Mouse (Mus musculus) natural killer cell, adult 2 months (primary cell): ENCODE measurements around the gene Cacnb2.

Source experiments
- DNase-seq, 2 experiments: peaks; one replicate each; pipeline ENCODE4 v3.0.0; 2022; ENCODE audit warnings: low spot score in 2 of 2

Gene Cacnb2

DNA sequence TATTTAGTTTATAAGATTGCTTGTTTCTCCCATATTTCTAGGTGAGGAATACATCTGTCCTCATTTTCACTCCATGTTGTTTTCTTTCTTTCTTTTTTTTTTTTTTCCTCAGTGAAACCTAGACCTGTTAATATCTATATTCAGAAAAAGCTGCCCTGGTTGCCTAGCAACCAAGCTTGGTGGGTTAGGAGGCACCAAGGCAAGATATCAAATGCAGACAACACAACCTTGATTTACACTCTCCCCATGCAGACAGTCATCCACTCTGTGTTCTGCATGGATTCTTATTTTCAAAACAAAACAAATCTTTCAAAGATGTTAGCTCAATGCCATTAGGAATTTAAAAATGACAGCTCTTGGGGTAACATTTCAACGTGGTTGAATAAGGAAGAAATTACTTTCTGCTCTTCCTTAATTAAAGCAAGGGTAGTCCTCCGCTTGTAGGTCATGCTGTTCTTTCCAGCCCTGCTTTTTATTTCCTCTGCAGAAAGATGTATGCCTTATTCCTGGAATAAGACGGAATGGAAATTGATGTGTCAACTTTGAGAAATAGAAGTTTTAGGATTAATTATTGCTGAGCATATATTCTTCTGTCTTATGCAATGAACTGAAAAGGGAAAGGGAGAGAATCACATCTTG lies 172.1 kb downstream of the Cacnb2 start:
- no peak for DNase-seq

- no peak for DNase-seq
These were observed 185.1 kb downstream of the Cacnb2 start for GRCm38 (mm10) chr2:14787983-14788382.

DNA sequence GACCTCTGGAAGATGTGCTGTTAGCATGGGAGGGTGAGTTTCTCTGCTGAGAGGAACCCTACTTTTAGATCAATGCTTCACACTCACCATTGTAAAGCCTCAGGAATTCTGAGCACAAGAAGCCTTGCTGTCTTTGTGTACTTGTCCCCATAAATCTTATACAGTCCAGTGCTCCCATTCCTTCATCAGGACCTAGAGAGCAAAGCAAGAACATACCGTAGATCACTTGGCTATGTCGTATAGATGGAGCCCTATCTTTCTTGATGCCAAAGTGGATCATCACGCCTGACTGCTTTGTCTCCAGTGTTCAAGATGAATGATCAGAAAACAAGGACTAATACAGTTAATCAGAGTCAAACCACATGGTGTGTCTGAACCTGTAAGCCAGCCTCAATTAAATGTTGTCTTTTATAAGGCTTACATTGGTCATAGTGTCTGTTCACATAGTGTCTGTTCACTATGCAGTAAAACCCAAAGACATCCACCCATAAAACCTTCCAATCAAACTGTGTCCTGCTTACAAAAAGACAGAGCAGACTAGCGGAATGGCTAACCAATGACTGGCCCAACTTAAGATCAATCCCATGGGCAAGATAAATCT lies 198.7 kb downstream of the Cacnb2 start:
- no peak for DNase-seq

GRCm38 (mm10) chr2:14807650-14808347 lies 204.9 kb downstream of the Cacnb2 start:
- no peak for DNase-seq

DNA sequence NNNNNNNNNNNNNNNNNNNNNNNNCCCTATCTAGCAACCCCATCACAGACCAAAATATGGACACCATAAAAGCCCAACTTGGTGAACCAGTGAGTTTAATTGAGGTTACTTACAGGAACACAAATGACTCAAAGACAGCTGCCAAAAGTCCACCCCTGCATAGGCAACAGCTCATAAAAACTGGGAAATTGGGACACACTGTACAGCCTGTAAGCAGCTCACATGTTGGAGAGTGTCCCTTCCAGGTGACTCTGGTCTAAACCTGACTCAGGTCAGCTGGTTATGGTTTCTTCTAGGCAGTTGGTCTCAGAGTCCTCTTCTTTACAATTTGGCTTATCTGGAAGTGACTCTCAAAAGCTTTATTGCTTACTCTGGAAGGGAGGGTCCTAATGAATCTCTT lies 212.1 kb downstream of the Cacnb2 start:
- no peak for DNase-seq

GRCm38 (mm10) chr2:14818651-14819050 lies 215.8 kb downstream of the Cacnb2 start:
- DNase-seq = no peak

GRCm38 (mm10) chr2:14820946-14821345 lies 218.1 kb downstream of the Cacnb2 start:
- no peak for DNase-seq

GRCm38 (mm10) chr2:14823105-14823504 lies 220.2 kb downstream of the Cacnb2 start:
- no peak for DNase-seq

- DNase-seq = no peak
These were observed 221.0 kb downstream of the Cacnb2 start for GRCm38 (mm10) chr2:14823816-14824348.

DNA sequence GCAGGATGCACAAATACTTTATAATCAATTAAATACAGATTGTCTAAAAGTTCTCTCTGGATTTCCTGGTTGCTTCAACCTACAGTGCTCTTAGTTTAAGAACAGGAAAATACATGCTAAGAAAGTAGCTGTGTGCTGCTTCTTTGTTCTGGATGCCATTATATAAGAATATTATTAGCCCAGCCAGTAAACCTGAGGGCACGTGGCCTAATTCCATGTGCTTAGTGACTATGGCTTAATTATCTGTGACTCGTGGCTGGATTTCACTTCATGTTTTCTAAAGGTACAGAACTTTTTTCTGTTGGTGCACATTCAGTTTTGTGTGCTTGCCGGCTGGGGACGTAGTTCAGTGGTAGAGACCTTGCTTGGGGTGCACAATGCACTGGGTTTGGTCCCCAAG lies 222.3 kb downstream of the Cacnb2 start:
- no peak for DNase-seq

GRCm38 (mm10) chr2:14829451-14829850 lies 226.6 kb downstream of the Cacnb2 start:
- DNase-seq = no peak

GRCm38 (mm10) chr2:14831308-14831707 lies 228.4 kb downstream of the Cacnb2 start:
- no peak for DNase-seq

DNA sequence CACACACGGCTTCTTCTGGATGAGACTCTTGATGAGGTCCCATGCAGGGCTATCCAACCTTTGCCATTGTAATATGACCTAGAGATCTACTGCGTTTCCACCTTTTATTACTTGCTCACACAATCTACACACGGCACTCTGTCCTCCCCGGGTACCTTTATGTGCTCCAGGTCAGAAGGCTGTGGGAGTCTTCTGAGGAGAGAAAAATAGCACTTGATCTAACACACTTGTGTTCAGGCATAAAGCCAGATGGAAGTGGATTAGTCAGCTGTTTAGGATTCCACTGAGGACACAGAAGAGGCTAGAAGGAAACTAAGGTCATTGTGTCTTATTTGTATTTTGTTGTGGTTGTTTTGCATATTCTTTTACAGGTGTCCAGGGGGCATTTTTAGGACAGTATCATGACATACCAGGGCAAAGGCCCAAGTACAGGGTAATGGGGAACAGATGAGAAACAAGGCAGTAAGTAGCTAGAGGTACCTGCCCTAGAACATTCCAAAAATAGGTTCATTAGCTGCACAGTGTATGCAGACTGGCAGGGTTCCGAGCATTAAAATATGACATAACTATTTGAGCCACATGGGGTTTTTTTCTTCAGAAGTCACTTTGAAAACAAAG lies 231.9 kb downstream of the Cacnb2 start:
- DNase-seq = no peak

- no peak for DNase-seq
These were observed 238.4 kb downstream of the Cacnb2 start for GRCm38 (mm10) chr2:14841272-14841671.

DNA sequence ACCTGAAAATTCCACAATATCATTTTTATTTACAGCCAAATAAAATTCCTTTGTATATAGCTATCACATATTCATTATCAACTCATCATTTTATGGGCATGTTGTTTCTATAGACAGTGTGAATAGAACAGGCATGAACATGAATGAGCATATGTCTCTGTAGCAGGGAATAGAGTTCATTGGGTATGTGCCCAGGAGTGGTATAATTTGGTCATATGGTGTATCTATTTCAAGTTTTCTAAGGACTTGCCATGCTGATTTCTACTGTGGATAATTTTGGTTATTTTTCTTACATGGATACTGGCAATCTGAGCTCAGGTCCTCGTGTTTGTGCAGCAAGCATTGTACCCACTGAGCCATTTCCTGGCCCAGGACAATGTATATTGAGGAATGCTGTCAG lies 243.8 kb downstream of the Cacnb2 start:
- DNase-seq = no peak

GRCm38 (mm10) chr2:14847188-14847587 lies 244.3 kb downstream of the Cacnb2 start:
- no peak for DNase-seq

DNA sequence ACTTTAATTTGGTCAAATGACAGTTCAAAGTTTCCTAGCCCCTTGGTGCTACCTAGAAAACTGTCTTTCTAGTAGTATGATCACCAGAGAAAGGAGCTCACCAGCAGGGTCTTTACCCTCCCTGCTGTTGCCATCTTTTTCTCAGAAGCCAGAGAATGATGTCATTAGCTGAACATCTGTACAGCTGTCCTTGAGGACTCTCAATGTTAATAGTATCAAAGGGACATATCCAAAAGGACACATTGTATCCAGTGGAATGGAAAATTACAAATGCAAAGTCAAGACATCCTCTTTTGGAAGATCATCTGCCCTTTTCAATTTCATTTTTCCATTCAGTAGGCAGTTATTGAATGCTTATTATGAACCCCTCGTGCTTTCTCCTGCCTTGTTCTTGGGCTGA lies 247.9 kb downstream of the Cacnb2 start:
- DNase-seq = no peak

- DNase-seq = no peak
These were observed 248.5 kb downstream of the Cacnb2 start for GRCm38 (mm10) chr2:14851383-14851782.

- DNase-seq = no peak
These were observed 251.2 kb downstream of the Cacnb2 start for GRCm38 (mm10) chr2:14854054-14854453.

DNA sequence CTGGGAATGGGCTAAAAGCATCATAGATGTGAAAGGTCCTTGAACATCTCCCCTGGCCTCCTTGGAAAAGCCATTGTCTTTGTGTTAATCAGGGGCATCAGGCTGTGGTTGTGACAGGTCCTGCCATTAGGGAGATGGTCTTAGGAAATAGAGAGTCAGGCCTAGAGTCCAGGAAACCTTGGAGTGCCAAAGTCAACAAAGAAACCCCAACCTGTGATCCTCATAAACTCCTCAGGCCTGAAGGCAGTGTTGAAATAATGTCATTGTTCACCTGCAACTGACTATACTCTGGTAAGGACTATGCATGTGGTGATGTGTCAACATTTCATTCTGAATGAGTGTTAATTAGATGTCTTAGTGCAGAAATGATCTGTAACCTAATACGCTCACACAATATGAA lies 255.4 kb downstream of the Cacnb2 start:
- no peak for DNase-seq

DNA sequence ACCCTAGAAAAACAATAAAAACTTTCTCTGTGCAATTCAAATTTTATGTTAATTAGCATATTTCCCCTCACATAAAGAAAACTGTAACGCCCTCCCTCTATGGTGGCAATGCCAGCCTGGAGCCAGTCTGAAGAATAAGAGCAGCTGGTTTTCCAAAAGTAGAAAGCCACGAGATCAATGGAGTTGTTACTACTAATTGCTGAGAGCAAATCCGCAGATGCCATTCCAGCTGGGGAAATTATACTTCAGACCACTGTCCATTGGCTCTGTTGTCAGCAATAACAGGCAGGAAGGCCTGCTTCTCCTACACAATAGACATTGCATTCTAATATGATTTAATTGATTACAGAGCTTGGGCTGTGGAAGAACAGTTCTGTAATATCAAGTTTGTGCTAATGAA lies 257.5 kb downstream of the Cacnb2 start:
- DNase-seq = no peak

DNA sequence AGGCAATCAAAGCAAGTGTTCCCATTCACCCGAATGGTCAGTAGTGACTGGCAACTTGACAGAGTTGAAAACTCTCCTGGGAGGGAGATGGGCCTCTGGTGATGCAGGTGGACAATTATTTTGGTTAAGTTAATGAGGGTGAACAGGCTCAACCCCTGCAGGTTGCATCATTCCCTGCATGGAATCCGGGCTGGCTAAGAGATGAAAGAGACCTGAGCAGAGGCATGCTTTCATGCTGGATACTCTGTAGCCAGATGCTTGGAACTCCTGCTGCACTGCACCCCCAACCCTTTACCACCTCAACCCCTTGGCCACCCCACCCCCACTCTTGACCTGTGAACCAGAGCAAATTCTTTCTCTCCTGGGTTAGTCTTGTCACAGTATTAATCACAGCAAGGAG lies 258.7 kb downstream of the Cacnb2 start:
- DNase-seq = no peak

DNA sequence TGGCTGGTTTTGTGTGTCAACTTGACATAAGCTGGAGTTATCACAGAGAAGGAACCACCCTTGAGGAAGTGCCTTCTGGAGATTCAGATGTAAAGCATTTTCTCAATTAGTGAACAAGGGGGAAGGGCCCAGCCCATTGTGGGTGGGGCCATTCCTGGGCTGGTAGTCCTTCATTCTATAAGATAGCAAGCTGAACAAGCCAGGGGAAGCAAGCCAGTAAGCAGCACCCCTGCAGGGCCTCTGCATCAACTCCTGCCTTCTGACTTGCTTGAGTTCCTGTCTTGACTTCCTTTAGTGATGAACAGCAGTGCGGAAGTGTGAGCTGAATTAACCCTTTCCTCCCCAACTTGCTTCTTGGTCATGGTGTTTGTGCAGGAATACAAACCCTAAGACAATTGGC lies 260.1 kb downstream of the Cacnb2 start:
- no peak for DNase-seq
